Mouse (Mus musculus) heart, adult 2 months (tissue): Measurements from ENCODE around the gene Gimap9.

Experiments used
- CTCF ChIP-seq: fragments of 200-600 bp; IDR thresholded peaks from 2 replicates; pipeline ENCODE4 v1.8.1; 2022; ENCODE audit warnings: antibody characterized with exemption, mild to moderate bottlenecking, moderate library complexity
- EP300 ChIP-seq: fragments of 200-500 bp; IDR thresholded peaks from 2 replicates; pipeline ENCODE4 v1.6.1; 2011; ENCODE audit warnings: low read depth, low read length, control low read depth; ENCODE audit not compliant: insufficient read depth

DNA sequence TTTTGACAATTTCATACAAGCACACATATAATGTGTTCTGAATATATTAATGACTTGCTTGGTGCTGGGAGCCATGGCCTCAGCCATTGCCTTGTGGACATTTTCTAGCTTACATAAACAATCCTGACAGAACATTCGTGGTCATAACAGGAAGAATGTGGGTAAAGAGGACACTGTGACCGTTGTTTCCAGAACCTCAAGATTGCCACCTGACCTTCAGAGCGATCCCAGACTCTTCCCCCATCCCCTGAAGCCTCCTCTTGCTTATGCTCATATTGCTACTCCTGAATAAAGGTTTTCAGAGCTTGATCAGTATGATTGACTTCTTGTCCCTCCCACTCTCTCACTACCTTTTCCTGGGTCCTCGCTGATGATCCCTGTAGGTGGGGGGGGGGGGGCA is 2.5 kb downstream of the Gimap9 start:
- TF ChIP-seq CTCF (no peak), EP300 (no peak)
